Mouse (Mus musculus): ENCODE results near the gene Ctnna2.

Gene Ctnna2

DNA sequence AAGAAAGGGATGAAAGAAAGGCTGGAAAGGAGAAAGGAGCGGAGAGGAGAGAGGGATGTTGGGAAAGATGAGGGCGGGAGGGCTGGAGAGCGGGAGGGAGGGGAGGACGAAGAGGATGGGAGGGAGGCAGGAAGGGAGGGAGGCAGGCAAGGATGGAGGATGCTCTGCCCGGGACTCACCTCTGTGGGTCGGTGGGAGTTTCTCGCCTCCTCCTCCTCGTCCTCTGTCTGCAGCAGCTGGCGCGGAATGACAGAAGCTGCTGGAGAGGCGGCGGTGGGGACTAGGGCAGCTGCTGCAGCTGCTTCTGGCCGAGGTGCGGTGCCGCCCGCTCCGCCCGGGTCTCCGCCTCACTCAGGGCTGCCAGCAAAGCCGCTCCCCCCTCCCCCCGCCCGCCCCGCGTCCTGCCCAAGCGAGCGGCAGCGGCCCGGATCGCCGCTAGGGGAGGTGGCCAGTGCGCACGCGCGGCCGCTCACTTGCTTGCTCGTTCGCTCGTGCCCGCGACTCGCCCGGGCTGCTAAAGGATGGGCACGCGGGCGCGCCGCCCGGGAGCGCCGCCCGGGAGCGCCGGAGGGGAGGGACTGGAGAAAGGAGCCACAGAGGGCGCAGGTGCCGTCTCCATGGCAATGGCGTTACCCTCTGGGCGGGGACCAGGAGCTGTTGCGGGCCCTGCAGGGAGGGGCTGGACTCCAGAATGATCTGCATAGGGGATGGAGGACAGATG lies at the start of gene Ctnna2:
TSS of gene Ctnna2 (minus strand) at position 459 of the 721 bp plus-strand sequence.
- DNase-seq (ENCODE audit: extremely low read depth, low read depth, low spot score) = no peak

DNA sequence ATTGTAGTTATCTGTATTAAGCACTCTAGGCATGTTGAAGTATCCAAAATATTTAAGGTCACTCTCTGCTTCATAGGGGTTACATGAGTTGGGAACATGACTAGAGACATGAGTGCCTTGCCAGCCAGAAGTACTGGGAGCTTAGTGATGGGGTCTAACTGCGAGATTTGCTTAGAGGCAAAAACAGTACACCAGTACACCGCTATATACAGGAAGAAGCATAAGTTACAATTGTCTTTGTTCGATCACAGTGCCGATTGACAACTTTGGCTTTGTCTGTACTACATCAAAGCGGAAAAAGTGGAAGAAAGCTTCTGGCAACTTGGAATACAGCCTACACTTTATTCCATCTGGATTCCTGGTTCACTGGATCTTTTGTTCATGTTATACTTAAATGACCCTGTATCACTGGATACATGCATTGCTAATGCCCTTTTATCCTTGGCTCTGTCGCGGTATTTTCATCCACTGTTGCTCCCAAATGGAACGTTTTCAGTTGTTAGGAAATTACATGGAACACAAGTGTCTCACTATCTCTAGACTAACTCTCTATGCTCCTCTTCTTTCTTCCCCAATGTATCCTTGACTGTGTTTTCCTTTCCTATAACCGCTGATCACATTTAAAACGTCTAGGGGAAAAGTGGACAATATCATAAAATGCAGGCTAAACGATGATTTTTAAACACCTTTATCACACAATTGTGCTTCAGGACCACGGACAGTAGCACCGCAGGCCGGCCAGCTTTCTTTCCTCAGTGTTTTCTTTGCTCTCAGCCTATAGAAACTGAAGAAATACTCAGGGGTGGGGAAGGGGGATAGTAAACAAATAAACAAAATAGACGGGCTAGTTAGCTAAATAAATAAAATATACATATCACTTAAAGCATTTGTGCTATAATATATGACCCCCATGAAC lies 896 bp upstream of the Ctnna2 start:
- DNase-seq (ENCODE audit: extremely low read depth, low read depth, low spot score) = no peak

DNA sequence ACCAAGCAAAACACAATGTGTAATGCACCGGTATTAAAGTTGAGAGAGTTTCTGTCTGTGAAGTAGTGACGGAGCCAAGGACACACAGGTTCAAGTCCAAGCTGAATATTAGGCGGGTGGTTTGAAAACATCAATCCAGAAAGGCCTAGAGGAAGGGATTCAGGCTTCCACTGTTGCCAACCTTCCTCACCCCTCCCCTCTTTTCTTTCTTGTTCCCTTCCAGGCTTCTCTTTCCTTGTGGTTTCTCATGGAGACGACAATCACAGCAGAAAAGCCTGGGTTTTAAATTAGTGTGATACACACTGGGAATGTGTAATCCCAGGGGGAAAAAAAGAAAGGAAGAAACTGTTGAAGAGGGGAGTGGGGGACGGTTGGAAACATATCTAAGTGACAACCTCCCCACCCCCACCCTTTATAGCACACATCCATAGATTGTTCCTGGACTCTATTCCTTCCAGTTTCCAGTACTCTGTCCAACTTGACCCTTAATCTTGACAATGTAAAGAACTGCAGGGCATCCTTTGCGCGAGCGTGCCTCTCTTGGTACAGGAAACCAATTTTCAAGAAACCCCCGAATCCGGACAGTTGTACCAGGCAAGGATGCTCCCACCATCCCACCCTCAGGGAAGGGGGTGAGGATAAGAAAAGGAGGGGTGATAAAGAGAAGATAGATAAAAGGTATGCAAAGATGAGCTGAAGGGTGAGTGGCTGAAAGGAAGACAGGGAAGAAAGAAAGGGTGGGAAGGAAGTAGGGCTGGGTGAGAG lies 841 bp downstream of the Ctnna2 start:
- no peak for DNase-seq (ENCODE audit: extremely low read depth, low read depth, low spot score)

DNA sequence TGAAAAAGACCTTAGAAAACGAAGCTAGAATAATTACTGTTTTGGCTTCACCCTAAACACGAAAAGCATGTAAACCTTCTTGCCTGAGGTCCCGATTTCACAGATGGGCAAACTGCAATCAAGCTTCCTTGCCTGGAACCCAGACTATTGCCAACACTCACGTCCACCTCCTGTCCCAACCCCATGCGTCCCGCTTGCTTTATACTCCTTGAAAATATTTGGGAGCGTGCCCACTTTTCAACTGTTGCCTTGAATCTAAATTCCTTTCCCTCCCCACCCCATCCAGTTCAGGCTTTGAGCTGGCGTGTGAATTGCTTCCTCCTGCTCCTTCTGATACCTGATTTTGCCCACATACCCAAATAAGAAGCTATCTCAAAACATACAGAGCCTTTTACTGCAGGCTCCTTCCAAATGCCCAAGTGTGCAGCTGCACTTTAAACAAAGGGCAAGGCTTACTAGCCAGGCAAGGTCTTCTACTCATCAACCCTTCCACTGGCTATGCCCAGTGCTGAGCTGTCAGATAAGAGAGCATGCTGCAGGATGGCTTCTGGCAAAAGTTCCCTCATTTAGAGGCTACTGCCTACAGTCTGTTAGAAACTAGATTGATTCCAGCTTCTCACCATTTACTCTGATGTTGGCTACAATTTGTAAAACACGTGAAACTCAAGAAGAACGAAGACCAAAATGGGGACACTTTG lies 8.8 kb downstream of the Ctnna2 start:
- DNase-seq (ENCODE audit: extremely low read depth, low read depth, low spot score) = no peak

DNA sequence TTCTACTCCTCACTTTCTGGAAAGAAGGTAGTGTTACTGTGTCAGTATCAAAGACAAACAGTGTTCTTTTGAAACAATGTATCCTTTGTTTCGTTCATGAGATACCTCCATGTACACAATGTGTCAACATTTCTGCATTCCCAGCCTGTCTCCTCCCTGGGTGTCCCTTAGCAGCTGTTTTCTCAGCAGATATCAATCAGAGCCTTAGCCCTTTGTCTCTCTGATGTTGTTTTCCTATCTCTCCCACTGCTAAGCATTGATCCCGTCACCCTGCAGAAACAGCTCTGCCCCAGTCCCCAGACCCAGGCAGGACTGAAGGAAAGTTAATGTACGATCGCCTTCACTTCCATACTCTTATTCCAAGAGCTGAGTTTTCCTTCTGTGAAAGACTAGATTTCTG lies 9.7 kb downstream of the Ctnna2 start:
- no peak for DNase-seq (ENCODE audit: extremely low read depth, low read depth, low spot score)

DNA sequence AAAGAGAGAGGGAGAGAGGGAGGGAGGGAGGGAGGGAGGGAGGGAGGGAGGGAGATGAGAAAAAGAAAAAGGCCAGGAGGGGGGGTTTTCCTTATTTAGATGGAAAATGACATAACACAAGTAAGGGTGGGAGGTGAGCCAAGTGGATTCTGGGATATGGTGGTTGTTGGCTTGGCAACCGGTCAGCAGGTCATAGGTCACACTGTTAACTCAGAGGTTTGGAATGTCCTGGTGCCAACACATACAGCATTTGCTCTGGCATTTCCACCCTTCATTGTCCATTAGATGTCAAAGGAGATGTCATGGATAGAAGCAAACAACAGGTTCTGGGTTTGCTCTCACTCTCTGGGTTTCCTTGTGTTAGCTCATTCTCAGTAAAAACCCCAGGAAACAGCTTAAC lies 17.5 kb downstream of the Ctnna2 start:
- DNase-seq (ENCODE audit: extremely low read depth, low read depth, low spot score) = no peak

DNA sequence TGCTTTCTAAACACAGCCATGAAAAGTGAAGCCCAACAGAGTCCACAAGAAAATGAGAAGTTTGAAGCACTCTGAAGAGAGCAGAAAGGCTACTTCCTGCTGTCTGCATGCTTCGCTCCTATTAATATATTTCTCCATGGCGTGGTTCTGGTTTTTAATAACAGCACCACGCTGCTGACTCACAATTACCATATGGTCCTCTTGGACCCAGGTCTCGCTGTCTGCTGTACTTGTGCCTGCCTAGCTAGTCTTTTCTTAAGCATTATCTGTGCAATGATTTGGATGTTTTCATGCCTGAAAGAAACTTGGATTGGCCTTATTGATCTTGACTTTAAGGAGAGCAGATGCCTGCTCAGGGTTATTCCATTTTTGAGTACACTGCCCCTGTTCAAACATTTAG lies 28.2 kb downstream of the Ctnna2 start:
- no peak for DNase-seq (ENCODE audit: extremely low read depth, low read depth, low spot score)

DNA sequence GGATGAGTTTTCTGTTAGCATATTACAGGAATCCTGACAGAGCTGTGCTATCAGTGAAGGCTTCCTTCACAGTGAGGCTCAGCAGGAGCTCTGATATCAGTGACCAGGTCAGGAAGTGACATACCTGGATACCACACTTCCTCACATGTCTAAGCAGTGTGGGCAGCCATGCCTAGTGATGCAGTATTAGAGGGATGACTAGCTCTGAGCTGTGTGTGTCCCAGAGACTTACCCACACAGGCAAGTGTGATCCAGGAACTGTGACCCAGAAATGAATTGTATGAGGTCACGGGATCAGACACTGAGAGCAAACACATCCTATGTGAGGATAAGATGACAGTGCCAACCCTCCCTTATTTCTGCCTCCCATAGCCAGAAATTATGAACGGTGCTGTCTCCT lies 28.8 kb downstream of the Ctnna2 start:
- DNase-seq (ENCODE audit: extremely low read depth, low read depth, low spot score) = no peak

DNA sequence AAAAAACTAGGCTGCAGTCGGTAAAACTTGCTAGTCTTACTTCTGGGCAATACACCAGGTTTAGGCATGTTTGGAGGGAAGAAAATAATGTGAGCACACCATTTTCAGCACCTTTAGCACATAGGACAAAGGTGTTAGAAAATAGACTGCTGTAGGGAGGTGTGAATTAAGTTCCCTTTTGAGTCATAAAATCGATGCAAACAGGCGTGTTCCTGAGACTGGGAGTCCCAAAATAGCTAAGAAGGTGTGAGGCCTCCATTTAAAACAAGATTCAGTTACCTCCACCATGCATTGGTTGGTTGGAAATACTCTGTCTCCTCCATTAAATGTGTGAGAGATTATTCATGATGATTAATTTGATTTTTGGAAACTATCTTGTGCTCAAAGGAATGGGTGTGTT lies 50.1 kb downstream of the Ctnna2 start:
- no peak for DNase-seq (ENCODE audit: extremely low read depth, low read depth, low spot score)

DNA sequence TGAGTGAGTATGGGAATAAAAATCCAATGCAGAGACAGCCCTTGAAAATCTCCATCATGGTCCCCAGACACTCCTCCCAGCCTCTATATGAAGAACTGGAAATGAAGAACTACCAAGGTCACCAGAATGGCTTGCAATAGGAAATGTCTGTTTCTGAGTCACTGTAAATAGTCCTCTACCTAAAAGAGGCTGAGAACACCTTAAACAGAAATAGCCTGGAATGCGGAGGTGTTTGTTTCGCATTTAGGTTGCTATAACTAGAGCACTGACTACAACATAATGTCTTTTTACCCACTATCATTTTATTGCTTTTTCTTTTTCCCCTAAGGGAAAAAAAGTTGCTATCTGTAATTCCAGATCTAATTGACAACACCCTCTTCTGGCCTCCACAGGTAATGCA lies 106.3 kb downstream of the Ctnna2 start:
- DNase-seq (ENCODE audit: extremely low read depth, low read depth, low spot score) = no peak

DNA sequence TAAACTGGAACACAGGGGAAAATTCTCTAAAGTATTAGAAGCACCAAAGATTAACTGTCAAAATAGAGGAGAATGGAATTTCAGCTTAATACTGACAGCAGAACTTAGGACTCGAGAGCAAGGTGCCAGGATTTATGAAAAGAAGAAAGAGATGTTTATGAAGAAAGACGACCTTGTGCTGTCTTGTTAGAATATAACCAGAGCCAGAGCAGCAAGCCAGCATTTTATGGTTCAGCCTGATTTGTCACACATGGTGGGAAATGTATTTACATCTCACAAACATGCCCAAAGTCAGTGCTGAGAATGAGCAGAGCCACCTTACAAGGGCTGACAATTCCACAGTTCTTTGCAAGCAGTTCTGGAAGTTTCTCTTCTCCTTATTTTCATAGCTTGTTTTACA lies 110.2 kb downstream of the Ctnna2 start:
- no peak for DNase-seq (ENCODE audit: extremely low read depth, low read depth, low spot score)

DNA sequence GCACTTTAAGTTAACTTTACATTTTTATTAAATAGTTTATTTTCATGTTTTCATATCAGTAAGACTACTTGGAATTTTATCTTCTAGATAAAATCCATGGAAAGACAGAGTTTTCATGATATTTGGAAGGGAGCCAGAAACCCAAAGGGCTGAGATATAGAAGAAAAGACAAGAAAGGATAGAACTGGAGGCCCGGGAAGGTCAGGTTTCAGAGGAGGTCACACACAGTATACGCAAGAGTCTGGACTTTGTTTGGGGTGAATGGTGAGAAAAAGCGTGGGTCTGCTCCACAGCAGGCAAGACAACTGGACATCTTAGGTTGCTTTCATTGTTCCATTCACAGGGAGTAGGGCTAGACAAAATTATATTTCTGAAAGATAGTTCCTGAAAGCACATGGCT lies 111.4 kb downstream of the Ctnna2 start:
- no peak for DNase-seq (ENCODE audit: extremely low read depth, low read depth, low spot score)

DNA sequence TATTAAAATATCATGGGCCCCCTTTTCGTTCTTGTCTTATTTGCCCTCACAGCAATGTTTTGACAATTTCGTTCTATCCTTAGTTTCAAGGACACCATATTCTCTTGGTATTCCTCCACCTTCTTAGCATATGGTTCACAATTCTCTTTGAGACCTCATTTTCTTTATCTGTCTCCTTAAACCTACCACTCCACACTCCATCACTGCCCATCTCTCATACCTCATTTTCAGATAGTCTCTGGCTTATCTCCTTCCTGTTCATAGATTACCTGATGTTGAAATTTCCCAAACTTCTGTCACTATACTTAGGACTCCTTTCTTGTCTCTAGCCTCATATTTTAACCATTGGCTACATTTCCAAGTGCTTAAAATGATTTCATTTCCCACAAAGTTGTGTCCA lies 116.1 kb downstream of the Ctnna2 start:
- no peak for DNase-seq (ENCODE audit: extremely low read depth, low read depth, low spot score)

DNA sequence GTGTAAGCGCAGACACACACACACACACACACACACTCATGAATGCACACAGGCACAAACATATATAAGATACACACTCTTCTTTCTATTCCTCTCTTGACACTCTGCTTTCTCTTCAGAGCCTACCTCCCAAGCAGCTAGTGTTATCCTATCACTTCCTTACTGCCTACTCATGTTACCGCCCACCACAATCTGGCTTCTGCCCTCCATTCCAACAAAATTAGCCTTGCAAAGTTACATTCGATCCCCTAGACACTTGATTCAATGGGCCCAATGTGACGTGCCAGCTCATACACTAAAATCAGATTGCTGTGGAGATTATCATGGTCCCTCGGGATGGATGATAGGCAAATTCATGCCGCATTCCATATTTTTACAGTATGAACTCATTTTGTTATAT lies 116.7 kb downstream of the Ctnna2 start:
- no peak for DNase-seq (ENCODE audit: extremely low read depth, low read depth, low spot score)

DNA sequence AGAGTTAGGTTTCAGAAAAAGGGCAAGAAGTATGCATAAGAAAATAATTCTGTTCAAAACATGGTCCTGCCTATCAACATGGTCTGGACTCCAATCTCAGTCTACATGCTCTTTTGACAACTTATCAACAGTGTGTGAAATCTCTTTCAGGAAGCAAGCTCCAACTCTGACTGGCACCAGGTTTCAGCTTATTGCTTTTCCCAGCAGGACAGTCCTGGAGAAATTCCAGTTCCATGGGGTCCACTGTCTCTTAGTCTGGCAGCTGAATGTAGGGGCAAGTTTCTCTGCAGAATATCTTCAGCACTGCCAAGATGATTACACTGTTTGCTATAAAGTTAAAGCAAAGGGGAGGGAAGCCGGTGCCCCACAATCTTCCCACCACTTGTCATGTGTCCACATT lies 130.1 kb downstream of the Ctnna2 start:
- no peak for DNase-seq (ENCODE audit: extremely low read depth, low read depth, low spot score)

DNA sequence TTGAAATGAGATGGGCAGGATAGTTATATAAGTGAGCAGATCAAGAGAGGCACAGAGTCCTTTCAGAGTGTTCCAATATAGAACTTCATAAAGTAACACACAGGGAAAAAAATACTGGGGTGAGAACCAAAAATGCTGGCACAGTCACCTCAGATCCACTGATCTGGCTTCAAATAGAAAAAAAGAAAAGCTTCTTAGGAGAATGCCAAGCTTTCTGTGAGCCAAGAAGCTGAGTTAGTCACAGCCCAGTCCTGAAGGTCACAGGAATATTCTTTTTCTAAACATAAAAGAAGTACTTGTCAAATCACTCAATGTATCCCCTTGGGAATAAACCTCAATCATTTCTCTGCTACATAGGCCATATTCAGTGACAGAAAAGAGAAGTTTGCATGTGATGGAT lies 130.7 kb downstream of the Ctnna2 start:
- DNase-seq (ENCODE audit: extremely low read depth, low read depth, low spot score) = no peak

DNA sequence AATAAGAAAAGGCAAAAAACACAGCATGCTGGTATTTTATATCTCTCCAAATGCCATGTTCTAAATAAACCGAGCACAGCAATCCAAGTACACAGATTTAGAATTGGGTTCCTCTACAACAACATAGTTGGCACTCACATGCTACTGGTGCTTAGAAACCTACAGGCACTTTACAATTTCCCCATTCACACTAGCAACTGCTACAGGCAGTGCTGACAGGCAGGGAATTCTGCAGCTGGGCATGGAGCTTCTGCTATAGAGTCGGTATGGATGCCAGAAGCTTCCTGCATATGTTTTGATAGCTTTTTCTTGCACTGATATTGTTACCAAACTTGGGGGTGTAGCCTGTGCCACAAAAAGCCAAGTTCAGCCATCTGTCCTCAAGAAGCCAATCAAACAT lies 131.8 kb downstream of the Ctnna2 start:
- DNase-seq (ENCODE audit: extremely low read depth, low read depth, low spot score) = no peak

DNA sequence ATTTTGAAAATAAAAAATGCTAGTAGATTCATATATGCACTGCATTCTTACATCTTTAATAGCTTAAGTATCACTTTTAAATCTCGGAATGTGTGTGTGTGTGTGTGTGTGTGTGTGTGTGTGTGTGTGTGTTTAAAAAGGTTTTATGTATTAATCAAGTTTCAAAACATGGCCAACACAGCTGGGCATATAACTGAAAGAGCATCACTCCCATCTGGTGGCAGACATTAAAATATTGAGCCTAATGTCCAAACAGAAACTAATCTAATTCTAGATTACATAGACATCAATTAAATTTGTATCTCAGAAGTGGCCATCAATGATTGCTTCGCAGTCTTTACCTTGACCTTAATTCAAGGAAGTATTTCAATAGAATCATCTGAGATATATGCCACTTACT lies 140.4 kb downstream of the Ctnna2 start:
- DNase-seq (ENCODE audit: extremely low read depth, low read depth, low spot score) = no peak

DNA sequence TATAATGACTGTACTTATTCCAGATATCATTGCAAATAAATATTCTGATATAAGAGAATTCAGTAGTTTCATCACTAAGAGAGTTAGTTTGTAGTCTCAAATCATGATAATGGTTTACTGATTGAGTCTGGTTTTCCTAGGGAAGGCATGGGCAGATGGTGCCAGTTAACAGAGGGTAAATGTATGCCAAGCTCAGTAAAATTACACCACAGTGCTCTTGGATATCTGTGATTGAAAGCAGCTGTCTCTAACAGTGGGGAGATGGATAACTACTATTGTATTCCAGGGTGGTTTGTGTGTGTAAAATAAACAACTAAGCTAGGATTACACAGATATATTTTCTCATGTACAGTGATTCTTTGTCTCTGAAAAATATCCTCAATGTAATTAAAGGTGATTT lies 140.8 kb downstream of the Ctnna2 start:
- DNase-seq (ENCODE audit: extremely low read depth, low read depth, low spot score) = no peak

DNA sequence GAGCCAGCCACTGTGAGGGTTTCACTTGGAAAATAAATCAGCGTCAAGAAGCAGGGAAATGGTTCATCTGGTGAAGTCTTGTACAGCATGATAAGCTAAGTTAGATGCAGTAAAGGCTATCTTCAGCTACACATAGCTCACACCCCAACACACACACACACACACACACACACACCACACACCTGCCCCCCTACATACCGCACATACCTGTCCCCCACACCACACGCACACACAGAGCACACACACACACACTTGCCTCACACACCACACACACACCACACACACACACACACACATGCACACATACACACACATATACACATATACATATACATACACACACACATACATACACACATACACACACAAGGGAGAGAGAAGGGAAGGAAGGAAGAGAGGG lies 142.0 kb downstream of the Ctnna2 start:
- DNase-seq (ENCODE audit: extremely low read depth, low read depth, low spot score) = no peak

DNA sequence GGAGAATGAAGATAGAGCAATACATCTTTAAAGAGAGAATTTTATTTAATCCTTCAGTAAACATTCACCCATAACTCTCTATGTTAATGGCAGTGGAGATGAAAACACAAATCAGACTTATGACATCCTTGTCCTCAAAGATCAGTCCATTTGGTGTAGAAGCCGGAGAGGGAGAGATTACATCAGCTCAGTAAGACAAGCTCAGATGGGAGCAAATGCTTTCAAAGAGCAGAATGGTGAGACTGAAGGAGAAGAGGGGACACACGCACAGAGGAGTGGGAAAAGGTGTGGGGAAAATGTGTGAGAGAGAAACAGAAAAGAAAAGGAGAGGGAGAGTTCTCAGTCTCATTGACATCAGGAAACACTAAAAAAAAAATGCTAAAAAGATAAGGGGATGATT lies 144.8 kb downstream of the Ctnna2 start:
- DNase-seq (ENCODE audit: extremely low read depth, low read depth, low spot score) = no peak

All from fat pad, adult 2 months (tissue).